Mouse (Mus musculus) heart, postnatal 10 days (tissue): ENCODE measurements around the gene Samd4. TPM values are rescaled to one million over a fixed set of nuclear protein-coding genes. Genes with fewer than 3 reads are reported as not detected.

Experiments
- microRNA-seq, 2 experiments: library from miRNA; unstranded; fragments of <30 nt; microRNA quantifications; one replicate each; pipeline ENCODE4 v1.2.0; 2022
- total RNA-seq, 2 experiments: library from RNA; stranded (reverse); gene quantifications; 2 replicates each; pipeline ENCODE4 v1.2.3; 2021

The Samd4 gene
- total RNA-seq, 2 experiments from 2014 or later = 64.3 to 67.9 TPM

Small RNA genes lying within 50 kb of the gene (microRNA-seq; reads per million reads assigned to microRNA genes)
- gene Mir378c = 42.9 to 43.1 reads per million in 2 experiments

Other genes with a start within 250 kb of the Samd4 start
- 1 to 10 TPM; 7.2 to 9.5 TPM for gene Cdkn3, start 122.3 kb upstream of the Samd4 start, total RNA-seq
- 10 to 100 TPM; 54.5 to 62.6 TPM for gene Cnih1, start 94.4 kb upstream of the Samd4 start, total RNA-seq
- gene Gmfb, start 60.6 kb upstream of the Samd4 start, total RNA-seq = 10 to 100 TPM; 45.0 to 45.8 TPM
- gene Cgrrf1, start 50.7 kb upstream of the Samd4 start, total RNA-seq = 10 to 100 TPM; 34.4 to 38.4 TPM